Mouse (Mus musculus): Measurements from ENCODE around the gene Faap24. TPM values are rescaled to one million over a fixed set of nuclear protein-coding genes. Genes with fewer than 3 reads are reported as not detected.

Faap24 gene
- polyA plus RNA-seq, 1 experiment from 2014 or later: 19.4 TPM

- no peak overlapping the region for H3K4me3 ChIP-seq (replicated peaks)
- no peak for ATAC-seq (replicated peaks; ENCODE audit: low FRiP score)
- H3K4me2 ChIP-seq: no peak overlapping the region
- H3K27me3 ChIP-seq: no peaks in the 10 kb centered on the region
- WGBS: 60% methylated on average over 5 of the region's 5 CpGs
- H3K9me3 ChIP-seq (replicated peaks): no peaks in the 10 kb centered on the region
- peak overlapping the region; percentile 84 for H3K27ac ChIP-seq
- no peak overlapping the region for H3K9ac ChIP-seq
- H3K36me3 ChIP-seq: peaks cover 6% of the 10 kb centered on the region; the same call in 1 of the 2 replicates
- peaks cover 45% of the 10 kb centered on the region for H3K4me1 ChIP-seq
Measured at GRCm38 (mm10) chr7:35362253-35362652, 34.4 kb downstream of the Faap24 start.

GRCm38 (mm10) chr7:35357621-35358020 lies 39.0 kb downstream of the Faap24 start:
- no peak for ATAC-seq (replicated peaks; ENCODE audit: low FRiP score)
- Histone ChIP-seq H3K4me1 (peaks cover 19% of the 10 kb centered on the region), H3K36me3 (peaks cover 3% of the 10 kb centered on the region; the same call in 1 of the 2 replicates), H3K4me3 (replicated peaks) (no peak overlapping the region), H3K9ac (no peak overlapping the region), H3K27ac (no peak overlapping the region), H3K27me3 (no peaks in the 10 kb centered on the region), H3K9me3 (replicated peaks) (no peaks in the 10 kb centered on the region), H3K4me2 (no peak overlapping the region)
- 79% methylated on average over 12 of the region's 12 CpGs for WGBS

- Histone ChIP-seq H3K9me3 (replicated peaks) (no peaks in the 10 kb centered on the region), H3K9ac (no peak overlapping the region), H3K4me2 (no peak overlapping the region), H3K27me3 (no peaks in the 10 kb centered on the region), H3K4me3 (replicated peaks) (no peak overlapping the region), H3K27ac (0 out of 2 replicates have a peak overlapping the region, but pooled peaks have one; percentile 19), H3K4me1 (0 out of 2 replicates have a peak, but pooled peaks cover 10% of the 10 kb centered on the region), H3K36me3 (peaks cover 3% of the 10 kb centered on the region; the same call in 1 of the 2 replicates)
- no peak for ATAC-seq (replicated peaks; ENCODE audit: low FRiP score)
- 49% methylated on average over 5 of the region's 5 CpGs for WGBS
Measured at GRCm38 (mm10) chr7:35355303-35355872, 41.2 kb downstream of the Faap24 start.

GRCm38 (mm10) chr7:35353306-35353705 lies 43.3 kb downstream of the Faap24 start:
- H3K27ac ChIP-seq: no peak overlapping the region
- H3K9ac ChIP-seq: no peak overlapping the region
- 88% methylated on average over 15 of the region's 15 CpGs for WGBS
- H3K36me3 ChIP-seq: peaks cover 3% of the 10 kb centered on the region; the same call in 1 of the 2 replicates
- no peaks in the 10 kb centered on the region for H3K27me3 ChIP-seq
- no peak overlapping the region for H3K4me3 ChIP-seq (replicated peaks)
- no peak overlapping the region for H3K4me2 ChIP-seq
- no peaks in the 10 kb centered on the region for H3K9me3 ChIP-seq (replicated peaks)
- peaks cover 18% of the 10 kb centered on the region; the same call in 1 of the 2 replicates for H3K4me1 ChIP-seq
- ATAC-seq (replicated peaks; ENCODE audit: low FRiP score): no peak

GRCm38 (mm10) chr7:35351155-35351554 lies 45.5 kb downstream of the Faap24 start:
- Histone ChIP-seq H3K4me1 (peaks cover 26% of the 10 kb centered on the region; the same call in 1 of the 2 replicates), H3K27me3 (no peaks in the 10 kb centered on the region), H3K4me2 (no peak overlapping the region), H3K4me3 (replicated peaks) (no peak overlapping the region), H3K36me3 (0 out of 2 replicates have a peak, but pooled peaks cover 3% of the 10 kb centered on the region), H3K9me3 (replicated peaks) (no peaks in the 10 kb centered on the region), H3K9ac (no peak overlapping the region), H3K27ac (no peak overlapping the region)
- ATAC-seq (replicated peaks; ENCODE audit: low FRiP score): no peak
- WGBS: 88% methylated on average over 3 of the region's 3 CpGs

GRCm38 (mm10) chr7:35349886-35350684 lies 46.6 kb downstream of the Faap24 start:
- no peaks in the 10 kb centered on the region for H3K27me3 ChIP-seq
- 86% methylated on average over 8 of the region's 8 CpGs for WGBS
- H3K9me3 ChIP-seq (replicated peaks): no peaks in the 10 kb centered on the region
- H3K4me3 ChIP-seq (replicated peaks): no peak overlapping the region
- H3K9ac ChIP-seq: no peak overlapping the region
- peak overlapping the region; percentile 37; the same call in 1 of the 2 replicates for H3K27ac ChIP-seq
- H3K4me2 ChIP-seq: no peak overlapping the region
- ATAC-seq (replicated peaks; ENCODE audit: low FRiP score): no peak
- H3K4me1 ChIP-seq: peaks cover 20% of the 10 kb centered on the region; the same call in 1 of the 2 replicates
- H3K36me3 ChIP-seq: 0 out of 2 replicates have a peak, but pooled peaks cover 3% of the 10 kb centered on the region

GRCm38 (mm10) chr7:35349022-35349421 lies 47.6 kb downstream of the Faap24 start:
- peaks cover 18% of the 10 kb centered on the region; the same call in 1 of the 2 replicates for H3K4me1 ChIP-seq
- 0 out of 2 replicates have a peak, but pooled peaks cover 3% of the 10 kb centered on the region for H3K36me3 ChIP-seq
- H3K4me3 ChIP-seq (replicated peaks): no peak overlapping the region
- H3K9ac ChIP-seq: no peak overlapping the region
- H3K9me3 ChIP-seq (replicated peaks): no peaks in the 10 kb centered on the region
- ATAC-seq (replicated peaks; ENCODE audit: low FRiP score): no peak
- H3K27me3 ChIP-seq: no peaks in the 10 kb centered on the region
- WGBS: 88% methylated on average over 4 of the region's 4 CpGs
- no peak overlapping the region for H3K4me2 ChIP-seq
- no peak overlapping the region for H3K27ac ChIP-seq

- Histone ChIP-seq H3K4me3 (replicated peaks) (no peak overlapping the region), H3K4me2 (no peak overlapping the region), H3K27me3 (no peaks in the 10 kb centered on the region), H3K9me3 (replicated peaks) (no peaks in the 10 kb centered on the region), H3K4me1 (peaks cover 18% of the 10 kb centered on the region; the same call in 1 of the 2 replicates), H3K9ac (no peak overlapping the region), H3K27ac (no peak overlapping the region), H3K36me3 (no peaks in the 10 kb centered on the region)
- 55% methylated on average over 17 of the region's 18 CpGs for WGBS
- ATAC-seq (replicated peaks; ENCODE audit: low FRiP score): 0 out of 2 replicates have a peak, but pooled peaks have one; percentile 38
Measured at GRCm38 (mm10) chr7:35347918-35348700, 48.5 kb downstream of the Faap24 start.

GRCm38 (mm10) chr7:35344785-35345330 lies 51.8 kb downstream of the Faap24 start:
- Histone ChIP-seq H3K4me3 (replicated peaks) (no peak overlapping the region), H3K9me3 (replicated peaks) (no peaks in the 10 kb centered on the region), H3K4me1 (peaks cover 24% of the 10 kb centered on the region), H3K4me2 (no peak overlapping the region), H3K36me3 (no peaks in the 10 kb centered on the region), H3K27ac (no peak overlapping the region), H3K27me3 (no peaks in the 10 kb centered on the region), H3K9ac (no peak overlapping the region)
- ATAC-seq (replicated peaks; ENCODE audit: low FRiP score): no peak
- WGBS: 96% methylated on average over 5 of the region's 5 CpGs

GRCm38 (mm10) chr7:35342498-35342897 lies 54.1 kb downstream of the Faap24 start:
- Histone ChIP-seq H3K9me3 (replicated peaks) (no peaks in the 10 kb centered on the region), H3K9ac (no peak overlapping the region), H3K27ac (no peak overlapping the region), H3K4me2 (no peak overlapping the region), H3K4me3 (replicated peaks) (no peak overlapping the region), H3K4me1 (peaks cover 11% of the 10 kb centered on the region), H3K27me3 (no peaks in the 10 kb centered on the region), H3K36me3 (no peaks in the 10 kb centered on the region)
- 65% methylated on average over 4 of the region's 4 CpGs for WGBS
- ATAC-seq (replicated peaks; ENCODE audit: low FRiP score): no peak
